Mouse (Mus musculus): ENCODE data around the gene Rnf183. TPM values are rescaled to one million over a fixed set of nuclear protein-coding genes. Genes with fewer than 3 reads are reported as not detected.

Rnf183 gene
- polyA plus RNA-seq, 1 experiment from 2014 or later: not detected

DNA sequence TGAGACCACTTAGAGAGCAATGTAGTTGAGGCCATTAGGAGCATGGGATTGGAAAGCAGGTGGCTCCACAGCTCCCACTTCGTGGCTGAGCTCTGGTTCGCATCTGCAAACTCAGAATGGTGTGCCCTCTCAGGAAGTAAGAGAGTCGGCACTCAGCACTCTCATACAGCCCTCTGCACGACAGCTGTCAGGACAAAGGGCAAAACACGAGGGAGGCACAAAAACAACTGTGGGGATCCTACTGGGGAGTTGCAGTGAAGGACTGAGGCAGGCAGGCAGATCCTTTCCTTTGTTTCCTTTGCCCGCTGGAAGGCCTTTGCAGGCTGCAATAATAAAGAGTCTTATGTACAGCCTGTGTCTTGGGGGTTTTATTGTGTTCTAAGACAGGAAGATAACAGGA, 41.6 kb downstream of the Rnf183 start:
- H3K36me3 ChIP-seq (ENCODE audit: control insufficient read depth, insufficient read depth, low read length): peaks cover 85% of the 10 kb centered on the region
- H3K9ac ChIP-seq (ENCODE audit: low read length): no peak overlapping the region
- H3K27me3 ChIP-seq (ENCODE audit: control insufficient read depth, insufficient read depth, low read length): no peaks in the 10 kb centered on the region
- no peak for ATAC-seq (ENCODE audit: insufficient number of reproducible peaks, insufficient read depth, low FRiP score, low read depth)
- no peak overlapping the region for H3K4me3 ChIP-seq (ENCODE audit: control insufficient read depth in 1 of 2, insufficient read depth in 1 of 2, low read depth in 1 of 2, low read length in 2 of 2)
- H3K9me3 ChIP-seq (ENCODE audit: control insufficient read depth, low read length): no peaks in the 10 kb centered on the region
- no peak overlapping the region for H3K4me2 ChIP-seq (ENCODE audit: low read length)
- 70% methylated on average over 6 of the region's 6 CpGs for WGBS
- no peaks in the 10 kb centered on the region for H3K4me1 ChIP-seq (ENCODE audit: control insufficient read depth in 2 of 2, insufficient read depth in 2 of 2, low read length in 2 of 2)
- no peak overlapping the region for H3K27ac ChIP-seq (replicated peaks in 1 of 2; ENCODE audit: control insufficient read depth in 1 of 2, insufficient read depth in 1 of 2, low read depth in 2 of 2, low read length in 2 of 2)

DNA sequence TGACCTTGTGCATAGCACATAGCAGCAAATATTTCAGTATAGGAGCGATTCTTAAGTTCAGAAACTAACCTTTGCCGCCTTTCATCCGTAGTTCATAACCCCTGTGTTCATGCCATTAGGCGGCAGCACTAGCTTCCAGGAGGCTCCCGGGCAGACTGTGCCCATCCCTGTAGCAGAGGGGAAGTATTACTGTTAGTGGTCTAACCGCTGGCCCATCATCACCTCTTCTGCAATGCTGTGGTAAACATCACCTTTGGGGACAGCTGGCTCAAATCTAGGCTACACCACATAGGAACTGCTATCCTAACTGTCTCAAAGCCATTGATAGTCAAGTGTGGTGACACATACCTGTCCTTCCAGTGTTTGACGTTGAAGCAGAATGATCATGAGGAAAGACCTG, 43.2 kb downstream of the Rnf183 start:
- Histone ChIP-seq H3K9ac (ENCODE audit: low read length) (no peak overlapping the region), H3K4me1 (ENCODE audit: control insufficient read depth in 2 of 2, insufficient read depth in 2 of 2, low read length in 2 of 2) (no peaks in the 10 kb centered on the region), H3K4me3 (ENCODE audit: control insufficient read depth in 1 of 2, insufficient read depth in 1 of 2, low read depth in 1 of 2, low read length in 2 of 2) (no peak overlapping the region), H3K9me3 (ENCODE audit: control insufficient read depth, low read length) (no peaks in the 10 kb centered on the region), H3K4me2 (ENCODE audit: low read length) (no peak overlapping the region), H3K36me3 (ENCODE audit: control insufficient read depth, insufficient read depth, low read length) (peaks cover 84% of the 10 kb centered on the region), H3K27ac (replicated peaks in 1 of 2; ENCODE audit: control insufficient read depth in 1 of 2, insufficient read depth in 1 of 2, low read depth in 2 of 2, low read length in 2 of 2) (no peak overlapping the region), H3K27me3 (ENCODE audit: control insufficient read depth, insufficient read depth, low read length) (no peaks in the 10 kb centered on the region)
- ATAC-seq (ENCODE audit: insufficient number of reproducible peaks, insufficient read depth, low FRiP score, low read depth): no peak
- 74% methylated on average over 7 of the region's 7 CpGs for WGBS

- no peak for ATAC-seq (ENCODE audit: insufficient number of reproducible peaks, insufficient read depth, low FRiP score, low read depth)
- peaks cover 75% of the 10 kb centered on the region for H3K36me3 ChIP-seq (ENCODE audit: control insufficient read depth, insufficient read depth, low read length)
- H3K27ac ChIP-seq (replicated peaks in 1 of 2; ENCODE audit: control insufficient read depth in 1 of 2, insufficient read depth in 1 of 2, low read depth in 2 of 2, low read length in 2 of 2): no peak overlapping the region
- H3K4me1 ChIP-seq (ENCODE audit: control insufficient read depth in 2 of 2, insufficient read depth in 2 of 2, low read length in 2 of 2): no peaks in the 10 kb centered on the region
- WGBS: 81% methylated on average over 5 of the region's 5 CpGs
- no peaks in the 10 kb centered on the region for H3K27me3 ChIP-seq (ENCODE audit: control insufficient read depth, insufficient read depth, low read length)
- H3K9me3 ChIP-seq (ENCODE audit: control insufficient read depth, low read length): no peaks in the 10 kb centered on the region
- no peak overlapping the region for H3K4me2 ChIP-seq (ENCODE audit: low read length)
- no peak overlapping the region for H3K9ac ChIP-seq (ENCODE audit: low read length)
- no peak overlapping the region for H3K4me3 ChIP-seq (ENCODE audit: control insufficient read depth in 1 of 2, insufficient read depth in 1 of 2, low read depth in 1 of 2, low read length in 2 of 2)
These were observed 45.2 kb downstream of the Rnf183 start for GRCm38 (mm10) chr4:62389592-62390512.

- H3K4me3 ChIP-seq (ENCODE audit: control insufficient read depth in 1 of 2, insufficient read depth in 1 of 2, low read depth in 1 of 2, low read length in 2 of 2): no peak overlapping the region
- no peaks in the 10 kb centered on the region for H3K4me1 ChIP-seq (ENCODE audit: control insufficient read depth in 2 of 2, insufficient read depth in 2 of 2, low read length in 2 of 2)
- H3K9me3 ChIP-seq (ENCODE audit: control insufficient read depth, low read length): no peaks in the 10 kb centered on the region
- no peak overlapping the region for H3K27ac ChIP-seq (replicated peaks in 1 of 2; ENCODE audit: control insufficient read depth in 1 of 2, insufficient read depth in 1 of 2, low read depth in 2 of 2, low read length in 2 of 2)
- H3K27me3 ChIP-seq (ENCODE audit: control insufficient read depth, insufficient read depth, low read length): no peaks in the 10 kb centered on the region
- ATAC-seq (ENCODE audit: insufficient number of reproducible peaks, insufficient read depth, low FRiP score, low read depth): no peak
- WGBS: 89% methylated on average over 7 of the region's 7 CpGs
- no peak overlapping the region for H3K9ac ChIP-seq (ENCODE audit: low read length)
- H3K36me3 ChIP-seq (ENCODE audit: control insufficient read depth, insufficient read depth, low read length): peaks cover 49% of the 10 kb centered on the region
- no peak overlapping the region for H3K4me2 ChIP-seq (ENCODE audit: low read length)
These were observed 49.6 kb downstream of the Rnf183 start for GRCm38 (mm10) chr4:62385439-62385838.

DNA sequence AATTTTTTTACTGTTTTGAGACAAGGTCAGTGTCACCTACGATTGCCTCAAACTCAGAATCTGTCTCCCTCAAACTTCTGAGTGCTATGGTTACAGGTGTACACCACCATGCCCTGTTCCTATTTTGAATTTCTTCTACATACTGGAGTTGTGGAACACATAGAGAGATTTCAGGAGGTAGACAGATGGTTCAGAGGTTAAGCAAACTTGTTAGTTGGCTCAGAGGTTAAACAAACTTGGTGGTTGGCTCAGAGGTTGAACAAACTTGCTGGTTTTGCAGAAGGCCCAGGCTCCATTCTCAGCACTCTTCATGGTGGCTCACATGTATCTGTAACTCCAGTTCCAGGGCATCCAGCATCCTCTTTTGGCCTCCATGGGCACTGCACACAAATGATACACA, 50.9 kb downstream of the Rnf183 start:
- no peaks in the 10 kb centered on the region for H3K9me3 ChIP-seq (ENCODE audit: control insufficient read depth, low read length)
- 86% methylated on average over 1 of the region's 1 CpGs for WGBS
- no peak overlapping the region for H3K9ac ChIP-seq (ENCODE audit: low read length)
- H3K27me3 ChIP-seq (ENCODE audit: control insufficient read depth, insufficient read depth, low read length): no peaks in the 10 kb centered on the region
- no peak overlapping the region for H3K4me3 ChIP-seq (ENCODE audit: control insufficient read depth in 1 of 2, insufficient read depth in 1 of 2, low read depth in 1 of 2, low read length in 2 of 2)
- H3K4me1 ChIP-seq (ENCODE audit: control insufficient read depth in 2 of 2, insufficient read depth in 2 of 2, low read length in 2 of 2): no peaks in the 10 kb centered on the region
- no peak overlapping the region for H3K4me2 ChIP-seq (ENCODE audit: low read length)
- H3K36me3 ChIP-seq (ENCODE audit: control insufficient read depth, insufficient read depth, low read length): peaks cover 36% of the 10 kb centered on the region
- ATAC-seq (ENCODE audit: insufficient number of reproducible peaks, insufficient read depth, low FRiP score, low read depth): no peak
- no peak overlapping the region for H3K27ac ChIP-seq (replicated peaks in 1 of 2; ENCODE audit: control insufficient read depth in 1 of 2, insufficient read depth in 1 of 2, low read depth in 2 of 2, low read length in 2 of 2)

DNA sequence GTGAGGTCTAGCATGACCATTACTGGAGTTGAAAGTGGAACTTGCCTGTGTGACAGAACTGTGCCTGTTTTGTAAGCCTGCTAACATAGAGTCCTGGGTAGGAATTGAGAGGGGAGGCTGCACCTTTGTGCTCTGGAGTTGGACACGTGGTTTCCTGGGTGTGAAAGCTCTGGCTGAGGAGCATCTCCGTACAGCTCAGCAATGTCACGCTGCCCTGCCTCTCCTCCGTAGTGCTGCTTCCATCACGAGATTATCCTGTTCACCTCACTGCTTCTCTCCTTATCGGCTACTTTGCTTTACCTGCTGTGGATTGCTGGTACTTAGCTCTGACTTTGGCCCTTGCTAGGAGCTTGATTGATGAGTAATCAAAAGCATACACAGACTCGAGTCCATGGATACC, 51.3 kb downstream of the Rnf183 start:
- 84% methylated on average over 7 of the region's 7 CpGs for WGBS
- no peak for ATAC-seq (ENCODE audit: insufficient number of reproducible peaks, insufficient read depth, low FRiP score, low read depth)
- H3K4me1 ChIP-seq (ENCODE audit: control insufficient read depth in 2 of 2, insufficient read depth in 2 of 2, low read length in 2 of 2): 0 out of 4 replicates have a peak, but pooled peaks cover 0 to under 1% of the 10 kb centered on the region in 2 experiments
- H3K36me3 ChIP-seq (ENCODE audit: control insufficient read depth, insufficient read depth, low read length): peaks cover 32% of the 10 kb centered on the region
- H3K4me3 ChIP-seq (ENCODE audit: control insufficient read depth in 1 of 2, insufficient read depth in 1 of 2, low read depth in 1 of 2, low read length in 2 of 2): no peak overlapping the region
- H3K9ac ChIP-seq (ENCODE audit: low read length): no peak overlapping the region
- no peak overlapping the region for H3K4me2 ChIP-seq (ENCODE audit: low read length)
- no peak overlapping the region for H3K27ac ChIP-seq (replicated peaks in 1 of 2; ENCODE audit: control insufficient read depth in 1 of 2, insufficient read depth in 1 of 2, low read depth in 2 of 2, low read length in 2 of 2)
- H3K9me3 ChIP-seq (ENCODE audit: control insufficient read depth, low read length): no peaks in the 10 kb centered on the region
- no peaks in the 10 kb centered on the region for H3K27me3 ChIP-seq (ENCODE audit: control insufficient read depth, insufficient read depth, low read length)

DNA sequence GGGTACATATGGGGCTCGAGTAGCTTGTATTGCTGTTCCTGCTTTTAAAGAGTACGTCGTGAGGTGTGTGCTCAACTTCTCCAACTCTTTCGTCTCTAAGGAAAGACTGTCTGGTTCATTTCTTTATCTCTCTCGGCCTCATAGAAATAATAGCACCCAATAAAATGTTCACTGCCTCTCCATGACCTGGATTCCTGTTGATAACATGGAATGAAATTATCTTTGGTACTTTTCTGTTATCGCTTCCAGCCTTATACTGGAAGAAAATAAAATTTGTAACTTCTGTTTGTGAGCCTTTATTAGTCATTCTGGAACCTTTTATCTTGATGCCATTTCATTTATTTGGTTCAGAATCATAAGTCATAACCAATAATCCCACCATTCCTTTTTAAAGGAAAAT, 51.8 kb downstream of the Rnf183 start:
- Histone ChIP-seq H3K4me3 (ENCODE audit: control insufficient read depth in 1 of 2, insufficient read depth in 1 of 2, low read depth in 1 of 2, low read length in 2 of 2) (no peak overlapping the region), H3K4me1 (ENCODE audit: control insufficient read depth in 2 of 2, insufficient read depth in 2 of 2, low read length in 2 of 2) (peaks cover 2 to 3% of the 10 kb centered on the region in 2 experiments; a peak in 1 of 4 replicates), H3K36me3 (ENCODE audit: control insufficient read depth, insufficient read depth, low read length) (peaks cover 26% of the 10 kb centered on the region), H3K27me3 (ENCODE audit: control insufficient read depth, insufficient read depth, low read length) (no peaks in the 10 kb centered on the region), H3K4me2 (ENCODE audit: low read length) (no peak overlapping the region), H3K9ac (ENCODE audit: low read length) (no peak overlapping the region), H3K27ac (replicated peaks in 1 of 2; ENCODE audit: control insufficient read depth in 1 of 2, insufficient read depth in 1 of 2, low read depth in 2 of 2, low read length in 2 of 2) (no peak overlapping the region), H3K9me3 (ENCODE audit: control insufficient read depth, low read length) (no peaks in the 10 kb centered on the region)
- WGBS: 88% methylated on average over 6 of the region's 6 CpGs
- ATAC-seq (ENCODE audit: insufficient number of reproducible peaks, insufficient read depth, low FRiP score, low read depth): no peak

Data from heart, embryonic 14.5 days (tissue).